Mouse (Mus musculus): ENCODE results near the gene Dapk2. TPM values are rescaled to one million over a fixed set of nuclear protein-coding genes. Genes with fewer than 3 reads are reported as not detected.
A peak's percentile ranks its signal among the peaks of the same experiment; 100 is the strongest.

Dapk2 gene
- total and polyA plus RNA-seq, 2 experiments from 2014 or later: 0.58 to 1.1 TPM

DNA sequence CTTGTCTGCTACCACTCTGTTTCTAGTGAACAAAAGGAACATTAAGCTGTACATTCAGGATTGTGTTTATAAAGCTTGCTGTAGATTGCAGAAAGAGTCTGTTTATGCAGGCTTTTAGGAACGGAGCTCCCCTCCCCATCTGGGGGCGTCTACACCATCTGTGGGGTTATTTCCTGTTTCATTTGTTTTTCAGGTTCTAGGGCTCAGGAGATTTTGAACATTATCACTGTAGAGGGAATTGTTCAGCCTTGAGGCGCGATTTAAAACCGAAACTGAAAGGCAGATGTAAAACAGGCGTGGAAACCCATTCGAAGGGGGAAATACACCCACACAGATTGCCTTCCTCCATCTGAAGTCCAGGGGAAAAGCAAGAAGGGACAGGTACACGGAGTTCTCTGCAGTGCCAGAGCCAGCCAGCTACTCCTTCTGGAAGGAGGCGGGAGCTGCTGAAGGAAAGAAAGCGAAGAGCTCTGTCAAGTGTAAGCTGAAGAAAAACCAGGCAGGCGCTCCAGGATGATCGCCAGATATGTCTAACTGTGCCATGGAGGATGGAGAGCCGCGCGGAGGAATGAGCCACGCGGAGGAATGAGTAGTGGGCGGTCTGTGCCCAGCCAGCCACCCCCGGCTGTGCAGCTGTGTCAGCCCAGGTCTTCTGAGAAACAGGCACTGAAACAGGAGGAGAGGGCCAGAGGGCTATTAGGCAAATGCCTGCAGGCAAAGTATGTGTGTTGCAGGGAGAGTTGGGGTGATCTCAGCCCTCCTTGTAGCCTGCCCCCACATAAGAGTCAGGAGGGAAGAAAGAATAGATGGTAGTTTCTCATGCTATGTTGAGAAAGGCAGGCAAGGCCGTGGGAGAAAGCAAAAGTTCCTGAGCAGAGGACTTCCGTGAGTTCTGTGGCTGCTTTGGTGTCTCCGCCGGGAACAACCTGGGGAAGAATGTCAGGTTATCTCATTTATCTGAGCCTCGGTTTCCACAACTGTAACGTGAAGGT is 147.4 kb downstream of the Dapk2 start:
- Histone ChIP-seq H3K36me3 (ENCODE audit: insufficient read depth, low read length) (no peaks in the 10 kb centered on the region), H3K4me2 (ENCODE audit: low read depth, low read length, poor library complexity, severe bottlenecking) (peak overlapping the region; percentile 50), H3K4me1 (ENCODE audit: insufficient read depth, low read length) (peaks cover 8% of the 10 kb centered on the region; the same call in 1 of the 2 replicates), H3K9ac (replicated peaks; ENCODE audit: low read length, poor library complexity, severe bottlenecking) (peak overlapping the region; percentile 48), H3K4me3 (ENCODE audit: low read depth, low read length) (peak overlapping the region; percentile 27), H3K27me3 (ENCODE audit: insufficient read depth, low read length) (no peaks in the 10 kb centered on the region), H3K27ac (ENCODE audit: low read depth, low read length) (peak overlapping the region; percentile 68), H3K9me3 (ENCODE audit: low read length) (no peaks in the 10 kb centered on the region)
- DNase-seq (ENCODE audit: low spot score) (peak; percentile 56), ATAC-seq (ENCODE audit: low FRiP score) (peak; percentile 56; the same call in 1 of the 2 replicates)
- WGBS: 38% methylated on average over 25 of the region's 25 CpGs
- no peak for TF ChIP-seq CTCF (IDR thresholded peaks at IDR 0.05)

DNA sequence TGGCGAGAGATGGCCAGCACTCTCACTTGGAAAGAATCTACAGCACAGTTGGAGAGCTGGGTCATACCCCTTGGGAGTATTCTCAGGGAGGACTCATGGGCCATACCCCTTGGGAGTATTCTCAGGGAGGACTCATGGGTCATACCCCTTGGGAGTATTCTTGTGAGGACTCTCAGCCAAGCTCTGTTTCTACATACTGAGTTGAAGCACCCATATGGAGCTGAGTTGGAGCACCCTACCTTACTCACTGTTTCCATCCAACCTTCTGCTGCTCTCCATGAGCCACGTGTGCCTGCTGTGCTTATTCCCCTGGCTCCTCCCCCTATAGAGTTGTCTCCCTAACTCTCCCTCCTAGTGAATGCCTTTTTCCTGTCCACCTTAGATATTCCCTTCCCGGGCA is 148.4 kb downstream of the Dapk2 start:
- Histone ChIP-seq H3K4me3 (ENCODE audit: low read depth, low read length) (no peak overlapping the region), H3K27ac (ENCODE audit: low read depth, low read length) (no peak overlapping the region), H3K36me3 (ENCODE audit: insufficient read depth, low read length) (no peaks in the 10 kb centered on the region), H3K9ac (replicated peaks; ENCODE audit: low read length, poor library complexity, severe bottlenecking) (no peak overlapping the region), H3K4me1 (ENCODE audit: insufficient read depth, low read length) (peaks cover 8% of the 10 kb centered on the region; the same call in 1 of the 2 replicates), H3K27me3 (ENCODE audit: insufficient read depth, low read length) (no peaks in the 10 kb centered on the region), H3K4me2 (ENCODE audit: low read depth, low read length, poor library complexity, severe bottlenecking) (no peak overlapping the region), H3K9me3 (ENCODE audit: low read length) (no peaks in the 10 kb centered on the region)
- no peak for DNase-seq (ENCODE audit: low spot score)
- WGBS: 84% methylated on average over 3 of the region's 3 CpGs
- ATAC-seq (ENCODE audit: low FRiP score): no peak
- TF ChIP-seq CTCF (IDR thresholded peaks at IDR 0.05): no peak

DNA sequence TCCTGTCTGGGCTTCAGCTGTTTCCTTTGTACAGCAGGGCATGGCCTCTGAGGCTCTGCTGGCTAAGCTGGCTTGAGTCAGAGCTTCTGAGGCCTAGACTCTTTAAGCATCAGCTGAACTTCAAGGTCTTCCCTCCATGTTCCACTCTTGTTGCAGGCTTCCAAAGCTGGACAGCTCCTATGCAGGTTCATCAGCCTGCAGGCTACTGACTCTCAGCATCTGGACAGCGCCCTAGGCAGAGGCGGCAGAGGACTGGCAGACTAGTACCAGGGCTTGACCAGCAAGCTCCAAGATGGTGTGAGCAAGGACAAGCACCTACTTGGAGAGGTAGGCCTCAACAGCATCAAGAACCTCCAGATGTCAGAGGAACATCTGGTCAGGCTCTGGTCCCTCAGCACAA is 149.3 kb downstream of the Dapk2 start:
- Histone ChIP-seq H3K27ac (ENCODE audit: low read depth, low read length) (no peak overlapping the region), H3K4me3 (ENCODE audit: low read depth, low read length) (no peak overlapping the region), H3K4me1 (ENCODE audit: insufficient read depth, low read length) (peaks cover 8% of the 10 kb centered on the region; the same call in 1 of the 2 replicates), H3K4me2 (ENCODE audit: low read depth, low read length, poor library complexity, severe bottlenecking) (no peak overlapping the region), H3K36me3 (ENCODE audit: insufficient read depth, low read length) (no peaks in the 10 kb centered on the region), H3K9me3 (ENCODE audit: low read length) (no peaks in the 10 kb centered on the region), H3K27me3 (ENCODE audit: insufficient read depth, low read length) (no peaks in the 10 kb centered on the region), H3K9ac (replicated peaks; ENCODE audit: low read length, poor library complexity, severe bottlenecking) (no peak overlapping the region)
- ATAC-seq (ENCODE audit: low FRiP score) (no peak), DNase-seq (ENCODE audit: low spot score) (no peak)
- 47% methylated on average over 2 of the region's 2 CpGs for WGBS
- no peak for TF ChIP-seq CTCF (IDR thresholded peaks at IDR 0.05)

- Histone ChIP-seq H3K9ac (replicated peaks; ENCODE audit: low read length, poor library complexity, severe bottlenecking) (no peak overlapping the region), H3K9me3 (ENCODE audit: low read length) (no peaks in the 10 kb centered on the region), H3K4me1 (ENCODE audit: insufficient read depth, low read length) (peaks cover 8% of the 10 kb centered on the region; the same call in 1 of the 2 replicates), H3K36me3 (ENCODE audit: insufficient read depth, low read length) (no peaks in the 10 kb centered on the region), H3K4me3 (ENCODE audit: low read depth, low read length) (no peak overlapping the region), H3K27ac (ENCODE audit: low read depth, low read length) (no peak overlapping the region), H3K27me3 (ENCODE audit: insufficient read depth, low read length) (no peaks in the 10 kb centered on the region), H3K4me2 (ENCODE audit: low read depth, low read length, poor library complexity, severe bottlenecking) (no peak overlapping the region)
- 78% methylated on average over 4 of the region's 4 CpGs for WGBS
- no peak for ATAC-seq (ENCODE audit: low FRiP score)
- DNase-seq (ENCODE audit: low spot score): no peak
- TF ChIP-seq CTCF (IDR thresholded peaks at IDR 0.05): no peak
Observed at GRCm38 (mm10) chr9:66308741-66309140, 150.7 kb downstream of the Dapk2 start.

GRCm38 (mm10) chr9:66311458-66311857 is 153.4 kb downstream of the Dapk2 start:
- H3K9me3 ChIP-seq (ENCODE audit: low read length): no peaks in the 10 kb centered on the region
- H3K4me2 ChIP-seq (ENCODE audit: low read depth, low read length, poor library complexity, severe bottlenecking): no peak overlapping the region
- H3K4me1 ChIP-seq (ENCODE audit: insufficient read depth, low read length): no peaks in the 10 kb centered on the region
- no peaks in the 10 kb centered on the region for H3K36me3 ChIP-seq (ENCODE audit: insufficient read depth, low read length)
- no peak overlapping the region for H3K27ac ChIP-seq (ENCODE audit: low read depth, low read length)
- no peak for DNase-seq (ENCODE audit: low spot score)
- no peak overlapping the region for H3K9ac ChIP-seq (replicated peaks; ENCODE audit: low read length, poor library complexity, severe bottlenecking)
- H3K27me3 ChIP-seq (ENCODE audit: insufficient read depth, low read length): no peaks in the 10 kb centered on the region
- WGBS: 58% methylated on average over 3 of the region's 3 CpGs
- no peak for ATAC-seq (ENCODE audit: low FRiP score)
- no peak overlapping the region for H3K4me3 ChIP-seq (ENCODE audit: low read depth, low read length)
- TF ChIP-seq CTCF (IDR thresholded peaks at IDR 0.05): no peak

DNA sequence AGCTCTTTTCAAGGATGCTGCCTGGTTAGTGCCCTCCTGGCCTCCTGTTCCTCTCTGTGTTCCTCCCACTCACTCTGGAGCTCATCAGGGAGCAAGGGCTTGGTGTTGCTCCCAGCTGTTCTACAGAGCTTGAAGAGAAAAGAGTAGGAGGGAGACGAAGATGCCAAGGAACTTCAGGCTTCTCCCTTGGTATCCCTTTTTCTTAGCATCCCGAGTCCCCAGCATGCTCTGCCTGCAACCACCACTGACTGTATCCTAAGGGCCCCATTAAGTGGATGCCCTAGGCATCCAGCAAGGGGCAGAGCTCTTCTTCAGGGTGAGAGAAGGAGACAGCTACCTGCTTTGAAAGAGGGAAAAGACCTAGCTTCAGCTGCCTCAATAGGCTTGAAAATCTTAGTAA is 158.6 kb downstream of the Dapk2 start:
- 77% methylated on average over 2 of the region's 2 CpGs for WGBS
- TF ChIP-seq CTCF (IDR thresholded peaks at IDR 0.05): no peak
- no peaks in the 10 kb centered on the region for H3K27me3 ChIP-seq (ENCODE audit: insufficient read depth, low read length)

More for the DNA sequence above, 158.6 kb downstream of the Dapk2 start:
- DNase-seq (ENCODE audit: low spot score): no peak
- Histone ChIP-seq H3K4me3 (ENCODE audit: low read depth, low read length) (no peak overlapping the region), H3K4me1 (ENCODE audit: insufficient read depth, low read length) (no peaks in the 10 kb centered on the region), H3K9me3 (ENCODE audit: low read length) (no peaks in the 10 kb centered on the region), H3K27ac (ENCODE audit: low read depth, low read length) (no peak overlapping the region), H3K9ac (replicated peaks; ENCODE audit: low read length, poor library complexity, severe bottlenecking) (no peak overlapping the region), H3K36me3 (ENCODE audit: insufficient read depth, low read length) (no peaks in the 10 kb centered on the region), H3K4me2 (ENCODE audit: low read depth, low read length, poor library complexity, severe bottlenecking) (no peak overlapping the region)
- ATAC-seq (ENCODE audit: low FRiP score): no peak

Other genes with a start within 250 kb of the Dapk2 start
- 29.8 and 32.1 TPM in 2 replicates for gene Trip4, start 249.4 kb upstream of the Dapk2 start, total RNA-seq (2014; rRNA removed)
- 25.1 and 25.6 TPM in 2 replicates for gene Trip4, start 249.4 kb upstream of the Dapk2 start, polyA plus RNA-seq (2015; fragmentation: Nextera tagmentation; extraction: Ambion mirVana)
- gene Csnk1g1, start 249.3 kb upstream of the Dapk2 start, total RNA-seq (2014; rRNA removed): 25.7 and 28.6 TPM in 2 replicates
- gene Csnk1g1, start 249.3 kb upstream of the Dapk2 start, polyA plus RNA-seq (2015; fragmentation: Nextera tagmentation; extraction: Ambion mirVana): 14.2 and 17.4 TPM in 2 replicates
- gene Ppib, start 98.0 kb upstream of the Dapk2 start, total RNA-seq (2014; rRNA removed): 209 and 255 TPM in 2 replicates
- 339 and 341 TPM in 2 replicates for gene Ppib, start 98.0 kb upstream of the Dapk2 start, polyA plus RNA-seq (2015; fragmentation: Nextera tagmentation; extraction: Ambion mirVana)
- 6.7 and 7.4 TPM in 2 replicates for gene Snx22, start 88.5 kb upstream of the Dapk2 start, total RNA-seq (2014; rRNA removed)
- gene Snx22, start 88.5 kb upstream of the Dapk2 start, polyA plus RNA-seq (2015; fragmentation: Nextera tagmentation; extraction: Ambion mirVana): 9.6 and 11.1 TPM in 2 replicates
- 42.3 and 47.1 TPM in 2 replicates for gene Snx1, start 31.6 kb upstream of the Dapk2 start, total RNA-seq (2014; rRNA removed)
- 38.1 and 44.0 TPM in 2 replicates for gene Snx1, start 31.6 kb upstream of the Dapk2 start, polyA plus RNA-seq (2015; fragmentation: Nextera tagmentation; extraction: Ambion mirVana)
- gene Ciao2a, start 31.6 kb upstream of the Dapk2 start, total RNA-seq (2014; rRNA removed): 27.5 and 28.2 TPM in 2 replicates
- 62.1 and 65.7 TPM in 2 replicates for gene Ciao2a, start 31.6 kb upstream of the Dapk2 start, polyA plus RNA-seq (2015; fragmentation: Nextera tagmentation; extraction: Ambion mirVana)
- 114 and 124 TPM in 2 replicates for gene Herc1, start 192.2 kb downstream of the Dapk2 start, total RNA-seq (2014; rRNA removed)
- 27.9 and 32.9 TPM in 2 replicates for gene Herc1, start 192.2 kb downstream of the Dapk2 start, polyA plus RNA-seq (2015; fragmentation: Nextera tagmentation; extraction: Ambion mirVana)

Data from midbrain, postnatal 0 days (tissue).